In the genomic region with DNA sequence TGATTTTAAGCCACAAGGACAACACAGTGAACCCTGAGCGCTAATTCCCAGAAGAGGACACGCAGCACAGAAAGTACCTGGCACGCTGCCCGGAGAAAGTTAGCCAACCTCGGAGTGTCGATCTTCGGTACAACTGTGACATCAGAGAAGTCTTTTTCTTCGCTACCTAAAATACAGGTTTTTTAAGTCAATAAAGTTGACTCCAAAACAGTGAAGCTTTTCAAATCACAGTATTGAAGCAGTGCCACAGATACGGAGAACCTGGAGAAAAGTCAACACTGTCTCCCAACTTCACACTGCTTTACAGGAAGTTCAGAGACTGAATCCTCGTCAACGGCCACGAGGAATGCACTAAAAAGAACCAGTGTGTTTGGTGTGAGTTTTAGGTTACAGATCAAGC, we compare ENCODE assay signal across 10 mouse cellular contexts. TPM values are rescaled to one million over a fixed set of nuclear protein-coding genes. Genes with fewer than 3 reads are reported as not detected.
DNase-seq lines count a peak whose midpoint lies in the region; TF ChIP-seq lines count a peak whose summit lies in the region.
"Had no signal": no experiment of that assay in that cellular context is flagged by ENCODE, and none has a peak within 500 bp of the region (broad histone marks: within the 10 kb centered on the region; RNA-seq: fewer than 3 reads in every experiment).

No protein-coding gene starts in this region.

- 86% methylated on average over 12 of the region's 12 CpGs for WGBS in hindbrain, embryonic 10.5 days

- no peaks in the 10 kb centered on the region for H3K4me1 ChIP-seq in hindbrain, embryonic 10.5 days (replicated peaks)

- DNase-seq in layer of hippocampus, adult 11-12 months (ENCODE audit: low spot score): peak; percentile 25
- no peak for DNase-seq in layer of hippocampus, adult 2 months (ENCODE audit: low spot score in 2 of 2)
- DNase-seq in adrenal gland, adult 8-10 months: peak; percentile 82
- peak; percentile 40 to 61 for DNase-seq in gastrocnemius, postnatal 4 days (ENCODE audit: low spot score in 2 of 2)
- peak; percentile 85 to 91 for DNase-seq in lung, adult 18-20 months
- peak; percentile 28 to 54 for DNase-seq in urinary bladder, adult 18-20 months (ENCODE audit: low spot score in 2 of 2)
- no peak for DNase-seq in frontal cortex, postnatal 14 days (ENCODE audit: low spot score in 2 of 2)
- no peak for DNase-seq in hindbrain, embryonic 10.5 days (ENCODE audit: low spot score)

- no peak overlapping the region; the same call in 1 of the 2 replicates for H3K4me3 ChIP-seq in layer of hippocampus, adult 2 months
- H3K4me3 ChIP-seq in hindbrain, embryonic 10.5 days: no peak overlapping the region

- peaks cover 4% of the 10 kb centered on the region for H3K36me3 ChIP-seq in hindbrain, embryonic 10.5 days

- no peak overlapping the region for H3K27ac ChIP-seq in layer of hippocampus, adult 2 months
- H3K27ac ChIP-seq in hindbrain, embryonic 10.5 days: no peak overlapping the region

- H3K9me3 ChIP-seq in hindbrain, embryonic 10.5 days: no peaks in the 10 kb centered on the region

- no peak for TF ChIP-seq CTCF in layer of hippocampus, adult 2 months (conservative IDR thresholded peaks at IDR 0.05)

- no peaks in the 10 kb centered on the region for H3K27me3 ChIP-seq in hindbrain, embryonic 10.5 days (ENCODE audit: insufficient read depth, poor library complexity, severe bottlenecking)

RNA-seq across cellular contexts. Expression of gene Wdr60, which starts 31.2 kb away (rescaled TPM):
- total RNA-seq in layer of hippocampus, adult 2 months (2021): 10 to 100 TPM; 17.9 to 20.6 TPM
- total RNA-seq in adrenal gland, adult 8-10 months (2022): 10 to 100 TPM; 11.8 to 17.8 (median 15.3) TPM
- 10 to 100 TPM in 1 of 2 experiments, 1 to 10 TPM in 1; 9.2 to 10.2 TPM for total RNA-seq in gastrocnemius, postnatal 4 days (2021)
- 14.7 and 16.0 TPM in 2 replicates for polyA plus RNA-seq in hindbrain, embryonic 10.5 days (2016; fragmentation: Nextera tagmentation; extraction: Ambion mirVana)

RNA-seq across cellular contexts. Expression of gene Gm11027, which starts 43.6 kb away (rescaled TPM):
- total RNA-seq in layer of hippocampus, adult 2 months (2021): not detected
- not detected for total RNA-seq in adrenal gland, adult 8-10 months (2022)
- not detected for total RNA-seq in gastrocnemius, postnatal 4 days (2021)
- not detected in 2 replicates for polyA plus RNA-seq in hindbrain, embryonic 10.5 days (2016; fragmentation: Nextera tagmentation; extraction: Ambion mirVana)
- total RNA-seq: hematopoietic stem cell, adult 5-6 weeks had no signal
- polyA plus RNA-seq: neural tube, embryonic 14.5 days had no signal

RNA-seq across cellular contexts. Expression of gene Esyt2, which starts 49.4 kb away (rescaled TPM):
- total RNA-seq in layer of hippocampus, adult 2 months (2021): 10 to 100 TPM; 61.2 to 73.0 TPM
- total RNA-seq in adrenal gland, adult 8-10 months (2022): 10 to 100 TPM; 50.7 to 71.5 (median 63.1) TPM
- total RNA-seq in gastrocnemius, postnatal 4 days (2021): 10 to 100 TPM; 34.4 to 41.6 TPM
- polyA plus RNA-seq in hindbrain, embryonic 10.5 days (2016; fragmentation: Nextera tagmentation; extraction: Ambion mirVana): 10.4 and 13.6 TPM in 2 replicates

Comparison
In these comparisons a context has a peak if more than half of its experiments do, and no peak if none do; other contexts are left out.
1. DNase-seq: peak in layer of hippocampus, adult 11-12 months (single experiment), adrenal gland, adult 8-10 months (single experiment), gastrocnemius, postnatal 4 days (2 of 2), lung, adult 18-20 months (2 of 2) and urinary bladder, adult 18-20 months (2 of 2); none in layer of hippocampus, adult 2 months (0 of 2), frontal cortex, postnatal 14 days (0 of 2) and hindbrain, embryonic 10.5 days (single experiment).